Mouse (Mus musculus) ES-E14 (cell line): ENCODE measurements around the gene Agtrap.
"Not testable (repeated sequence)": the region's sequence is repeated elsewhere in the genome, so short reads cannot be mapped to it uniquely, and the experiment has no call there.

Experiments
- HCFC1 ChIP-seq: IDR thresholded peaks from 2 replicates; pipeline ENCODE4 v1.6.1; 2012; ENCODE audit warnings: low read length, inconsistent platforms, borderline replicate concordance; ENCODE audit not compliant: insufficient read depth
- MAFK ChIP-seq: IDR thresholded peaks from 2 replicates; pipeline ENCODE4 v1.6.1; 2014; ENCODE audit warnings: mild to moderate bottlenecking, low read depth, low read length, inconsistent platforms; ENCODE audit not compliant: insufficient read depth
- ZC3H11A ChIP-seq: IDR thresholded peaks from 2 replicates; pipeline ENCODE4 v1.6.1; 2012; ENCODE audit warnings: low read depth, mild to moderate bottlenecking, inconsistent platforms, low read length, borderline replicate concordance

DNA sequence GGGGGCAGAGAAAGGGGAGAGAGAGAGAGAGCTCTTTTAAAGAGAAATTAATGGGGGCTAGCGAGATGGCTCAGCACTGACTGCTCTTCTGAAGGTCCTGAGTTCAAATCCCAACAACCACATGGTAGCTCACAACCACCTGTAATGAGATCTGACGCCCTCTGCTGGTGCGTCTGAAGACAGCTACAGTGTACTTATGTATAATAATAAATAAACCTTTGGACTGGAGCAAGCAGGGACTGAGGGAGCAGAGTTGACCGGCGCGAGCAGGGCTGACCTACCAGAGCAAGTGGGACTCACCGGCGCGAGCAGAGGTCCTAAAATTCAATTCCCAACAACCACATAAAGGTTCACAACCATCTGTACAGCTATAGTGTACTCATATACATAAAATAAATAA, 31.7 kb upstream of the Agtrap start:
- not testable (repeated sequence) for TF ChIP-seq HCFC1, MAFK, ZC3H11A
